Mouse (Mus musculus): ENCODE measurements around the gene Ccdc110. TPM values are rescaled to one million over a fixed set of nuclear protein-coding genes. Genes with fewer than 3 reads are reported as not detected.

Gene Ccdc110
- total and polyA plus RNA-seq, 3 experiments: not detected

GRCm38 (mm10) chr8:45903659-45904058 lies 30.8 kb upstream of the Ccdc110 start:
- Histone ChIP-seq H3K27me3 (ENCODE audit: insufficient read depth, low read length) (no peaks in the 10 kb centered on the region), H3K36me3 (replicated peaks) (no peaks in the 10 kb centered on the region), H3K4me3 (ENCODE audit: low read depth, low read length) (no peak overlapping the region), H3K9me3 (replicated peaks) (no peaks in the 10 kb centered on the region), H3K4me1 (ENCODE audit: insufficient read depth, low read depth, low read length) (no peaks in the 10 kb centered on the region)
- TF ChIP-seq POLR2AphosphoS5 (IDR thresholded peaks at IDR 0.05; ENCODE audit: insufficient replicate concordance, low read depth, low read length) (no peak), CTCF (IDR thresholded peaks at IDR 0.05; ENCODE audit: low read depth, low read length) (no peak), TAL1 (conservative IDR thresholded peaks at IDR 0.05; ENCODE audit: low read depth, low read length) (no peak), GATA1 (IDR thresholded peaks at IDR 0.05; ENCODE audit: borderline replicate concordance, low read length) (no peak), GATA2 (IDR thresholded peaks at IDR 0.05; ENCODE audit: borderline replicate concordance, low read depth, low read length) (no peak)
- no peak for ATAC-seq (ENCODE audit: extremely low read depth, insufficient number of reproducible peaks, low FRiP score, poor library complexity, severe bottlenecking)
- DNase-seq (ENCODE audit: low spot score): no peak

GRCm38 (mm10) chr8:45905591-45906250 lies 28.7 kb upstream of the Ccdc110 start:
- ATAC-seq (ENCODE audit: extremely low read depth, insufficient number of reproducible peaks, low FRiP score, poor library complexity, severe bottlenecking) (no peak), DNase-seq (ENCODE audit: low spot score) (no peak)
- H3K9me3 ChIP-seq (replicated peaks): no peaks in the 10 kb centered on the region
- H3K27me3 ChIP-seq (ENCODE audit: insufficient read depth, low read length): no peaks in the 10 kb centered on the region
- TF ChIP-seq POLR2AphosphoS5 (IDR thresholded peaks at IDR 0.05; ENCODE audit: insufficient replicate concordance, low read depth, low read length): no peak
- TF ChIP-seq TAL1 (conservative IDR thresholded peaks at IDR 0.05; ENCODE audit: low read depth, low read length): no peak
- TF ChIP-seq GATA1 (IDR thresholded peaks at IDR 0.05; ENCODE audit: borderline replicate concordance, low read length): no peak
- TF ChIP-seq GATA2 (IDR thresholded peaks at IDR 0.05; ENCODE audit: borderline replicate concordance, low read depth, low read length): no peak
- no peak for TF ChIP-seq CTCF (IDR thresholded peaks at IDR 0.05; ENCODE audit: low read depth, low read length)
- no peak overlapping the region for H3K4me3 ChIP-seq (ENCODE audit: low read depth, low read length)
- H3K36me3 ChIP-seq (replicated peaks): no peaks in the 10 kb centered on the region
- no peaks in the 10 kb centered on the region for H3K4me1 ChIP-seq (ENCODE audit: insufficient read depth, low read depth, low read length)

- H3K9me3 ChIP-seq (replicated peaks): no peaks in the 10 kb centered on the region
- no peaks in the 10 kb centered on the region for H3K4me1 ChIP-seq (ENCODE audit: insufficient read depth, low read depth, low read length)
- TF ChIP-seq GATA1 (IDR thresholded peaks at IDR 0.05; ENCODE audit: borderline replicate concordance, low read length) (no peak), GATA2 (IDR thresholded peaks at IDR 0.05; ENCODE audit: borderline replicate concordance, low read depth, low read length) (no peak)
- ATAC-seq (ENCODE audit: extremely low read depth, insufficient number of reproducible peaks, low FRiP score, poor library complexity, severe bottlenecking) (no peak), DNase-seq (ENCODE audit: low spot score) (no peak)
- no peak overlapping the region for H3K4me3 ChIP-seq (ENCODE audit: low read depth, low read length)
- no peaks in the 10 kb centered on the region for H3K27me3 ChIP-seq (ENCODE audit: insufficient read depth, low read length)
- no peaks in the 10 kb centered on the region for H3K36me3 ChIP-seq (replicated peaks)
Observed at GRCm38 (mm10) chr8:45906251-45906619, 28.2 kb upstream of the Ccdc110 start.

GRCm38 (mm10) chr8:45913707-45914106 lies 20.7 kb upstream of the Ccdc110 start:
- H3K36me3 ChIP-seq (replicated peaks): no peaks in the 10 kb centered on the region
- H3K4me3 ChIP-seq (ENCODE audit: low read depth, low read length): no peak overlapping the region
- H3K4me1 ChIP-seq (ENCODE audit: insufficient read depth, low read depth, low read length): no peaks in the 10 kb centered on the region
- no peaks in the 10 kb centered on the region; the same call in 1 of the 2 replicates for H3K27me3 ChIP-seq (ENCODE audit: insufficient read depth, low read length)
- TF ChIP-seq POLR2AphosphoS5 (IDR thresholded peaks at IDR 0.05; ENCODE audit: insufficient replicate concordance, low read depth, low read length) (no peak), TAL1 (conservative IDR thresholded peaks at IDR 0.05; ENCODE audit: low read depth, low read length) (no peak), CTCF (IDR thresholded peaks at IDR 0.05; ENCODE audit: low read depth, low read length) (no peak), GATA2 (IDR thresholded peaks at IDR 0.05; ENCODE audit: borderline replicate concordance, low read depth, low read length) (no peak), GATA1 (IDR thresholded peaks at IDR 0.05; ENCODE audit: borderline replicate concordance, low read length) (no peak)
- H3K9me3 ChIP-seq (replicated peaks): no peaks in the 10 kb centered on the region
- ATAC-seq (ENCODE audit: extremely low read depth, insufficient number of reproducible peaks, low FRiP score, poor library complexity, severe bottlenecking): no peak
- no peak for DNase-seq (ENCODE audit: low spot score)

GRCm38 (mm10) chr8:45916496-45916895 lies 17.9 kb upstream of the Ccdc110 start:
- TF ChIP-seq GATA2 (IDR thresholded peaks at IDR 0.05; ENCODE audit: borderline replicate concordance, low read depth, low read length) (no peak), POLR2AphosphoS5 (IDR thresholded peaks at IDR 0.05; ENCODE audit: insufficient replicate concordance, low read depth, low read length) (no peak)
- H3K4me1 ChIP-seq (ENCODE audit: insufficient read depth, low read depth, low read length): no peaks in the 10 kb centered on the region
- no peaks in the 10 kb centered on the region for H3K36me3 ChIP-seq (replicated peaks)
- H3K9me3 ChIP-seq (replicated peaks): no peaks in the 10 kb centered on the region
- DNase-seq (ENCODE audit: low spot score) (no peak), ATAC-seq (ENCODE audit: extremely low read depth, insufficient number of reproducible peaks, low FRiP score, poor library complexity, severe bottlenecking) (no peak)
- H3K4me3 ChIP-seq (ENCODE audit: low read depth, low read length): no peak overlapping the region
- H3K27me3 ChIP-seq (ENCODE audit: insufficient read depth, low read length): no peaks in the 10 kb centered on the region; the same call in 1 of the 2 replicates

- TF ChIP-seq GATA2 (IDR thresholded peaks at IDR 0.05; ENCODE audit: borderline replicate concordance, low read depth, low read length) (no peak), CTCF (IDR thresholded peaks at IDR 0.05; ENCODE audit: low read depth, low read length) (no peak), TAL1 (conservative IDR thresholded peaks at IDR 0.05; ENCODE audit: low read depth, low read length) (no peak), POLR2AphosphoS5 (IDR thresholded peaks at IDR 0.05; ENCODE audit: insufficient replicate concordance, low read depth, low read length) (no peak), GATA1 (IDR thresholded peaks at IDR 0.05; ENCODE audit: borderline replicate concordance, low read length) (no peak)
- no peak for DNase-seq (ENCODE audit: low spot score)
- Histone ChIP-seq H3K4me1 (ENCODE audit: insufficient read depth, low read depth, low read length) (no peaks in the 10 kb centered on the region), H3K9me3 (replicated peaks) (no peaks in the 10 kb centered on the region), H3K27me3 (ENCODE audit: insufficient read depth, low read length) (no peaks in the 10 kb centered on the region; the same call in 1 of the 2 replicates), H3K36me3 (replicated peaks) (no peaks in the 10 kb centered on the region), H3K4me3 (ENCODE audit: low read depth, low read length) (no peak overlapping the region)
- ATAC-seq (ENCODE audit: extremely low read depth, insufficient number of reproducible peaks, low FRiP score, poor library complexity, severe bottlenecking): no peak
Observed at GRCm38 (mm10) chr8:45917040-45917679, 17.3 kb upstream of the Ccdc110 start.
